Mouse (Mus musculus): ENCODE measurements around the gene Spag9.

The Spag9 gene

GRCm38 (mm10) chr11:94175288-94175687, 179.4 kb downstream of the Spag9 start:
- in situ Hi-C loops (cut with MboI; ENCODE audit: unreplicated experiment in 2 of 2): no loop called here
